Mouse (Mus musculus) gastrocnemius, postnatal 36 days (tissue): Measurements from ENCODE around the gene Abca1. TPM values are rescaled to one million over a fixed set of nuclear protein-coding genes. Genes with fewer than 3 reads are reported as not detected.

Experiments used
- DNase-seq, 2 experiments: peaks; one replicate each; pipeline ENCODE4 v3.0.0; 2022
- intact Hi-C: fragments of 180-260 bp; cut with DNase I; formaldehyde crosslinking; loops from one replicate; pipeline ENCODE4 v1.15.1; 2025
- total RNA-seq, 2 experiments: library from RNA; stranded (reverse); gene quantifications; 2 replicates each; pipeline ENCODE4 v1.2.3; 2021

The Abca1 gene
- total RNA-seq, 2 experiments from 2014 or later = 6.3 to 7.2 TPM

DNA sequence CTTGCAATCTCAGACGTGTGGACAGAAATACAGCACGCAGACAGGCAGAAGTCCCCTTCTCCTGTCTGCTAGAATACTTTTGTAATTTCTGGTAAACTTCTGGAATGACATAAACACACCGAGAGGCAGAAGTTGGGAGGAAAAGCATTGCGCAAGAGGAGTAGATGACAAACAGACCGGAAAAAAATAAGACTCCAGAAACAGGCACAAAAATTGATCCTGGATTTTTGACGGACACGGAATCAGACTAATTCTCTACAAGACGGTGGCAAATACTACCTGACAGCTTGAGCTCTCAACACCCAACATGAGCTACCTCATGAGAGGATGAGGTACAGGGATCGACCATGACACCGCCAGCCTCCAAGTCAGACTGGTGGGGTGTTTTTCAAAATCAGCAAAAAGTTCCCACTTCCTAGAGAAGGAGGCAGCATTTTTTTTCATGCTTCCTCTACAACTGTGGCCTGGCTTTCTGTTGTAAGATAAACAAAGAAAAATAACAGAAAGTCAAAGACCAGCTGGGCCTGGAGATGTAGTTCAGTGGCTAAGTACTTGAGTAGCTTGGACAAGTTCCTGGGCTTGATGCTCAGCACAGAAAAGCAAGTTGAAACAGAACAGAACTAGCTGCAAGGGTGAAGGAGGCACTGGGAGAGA lies 34.7 kb downstream of the Abca1 start:
- no peak for DNase-seq
- intact Hi-C loops = no loop called here

DNA sequence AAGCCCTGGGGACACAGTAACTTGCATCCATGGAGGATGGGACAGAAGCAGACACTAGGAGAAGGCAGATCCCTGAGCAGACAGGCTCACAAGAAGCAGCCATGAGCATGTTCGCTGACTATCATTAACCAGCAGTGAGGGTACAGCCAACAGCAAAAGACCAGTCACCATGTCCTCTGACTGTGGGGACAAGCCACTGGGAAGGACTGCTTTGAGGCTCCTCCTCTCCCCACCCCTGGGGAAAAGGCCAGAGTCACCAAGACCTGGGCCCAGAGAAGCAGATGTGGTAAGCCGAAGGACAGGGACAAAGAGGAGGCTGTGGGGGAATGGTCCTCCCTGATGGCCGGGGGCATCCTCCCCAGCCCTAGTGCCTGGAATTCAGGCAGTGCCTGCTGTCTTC lies 37.4 kb downstream of the Abca1 start:
- intact Hi-C loops = no loop called here
- no peak for DNase-seq

DNA sequence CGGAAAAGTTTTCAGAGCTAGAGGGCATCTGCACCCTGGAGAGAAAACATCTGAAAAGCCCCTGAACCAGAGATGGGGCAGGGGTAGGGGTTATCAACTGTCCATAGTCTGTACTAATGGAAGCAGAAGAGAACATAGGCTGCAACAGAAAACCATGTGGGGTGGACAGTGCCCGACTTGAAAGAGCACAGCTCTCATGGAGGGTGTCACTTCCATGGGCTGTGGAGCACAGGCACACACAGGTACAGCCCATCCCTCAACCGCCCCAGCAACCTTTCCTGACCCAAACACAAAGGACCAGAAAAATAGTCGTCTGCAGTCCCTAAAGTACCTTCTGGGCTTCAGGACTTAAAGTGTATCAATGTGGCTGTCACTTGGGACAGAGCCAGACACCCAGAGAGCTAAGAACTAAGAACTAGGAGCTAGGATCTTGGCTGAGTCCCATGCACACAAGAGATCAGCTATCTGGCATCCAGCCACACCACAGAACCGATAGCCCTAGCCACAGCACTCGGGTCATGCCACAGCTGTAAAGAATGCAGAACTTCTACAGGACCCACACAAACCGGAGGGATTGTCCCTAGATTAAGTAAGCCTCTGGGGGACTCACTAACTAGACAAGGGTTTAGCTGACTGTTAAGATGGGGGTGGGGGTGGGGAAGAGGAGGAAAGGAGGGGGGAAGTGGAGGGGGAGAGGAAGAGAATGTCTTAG lies 38.0 kb downstream of the Abca1 start:
- DNase-seq = no peak
- intact Hi-C loops = no loop called here

DNA sequence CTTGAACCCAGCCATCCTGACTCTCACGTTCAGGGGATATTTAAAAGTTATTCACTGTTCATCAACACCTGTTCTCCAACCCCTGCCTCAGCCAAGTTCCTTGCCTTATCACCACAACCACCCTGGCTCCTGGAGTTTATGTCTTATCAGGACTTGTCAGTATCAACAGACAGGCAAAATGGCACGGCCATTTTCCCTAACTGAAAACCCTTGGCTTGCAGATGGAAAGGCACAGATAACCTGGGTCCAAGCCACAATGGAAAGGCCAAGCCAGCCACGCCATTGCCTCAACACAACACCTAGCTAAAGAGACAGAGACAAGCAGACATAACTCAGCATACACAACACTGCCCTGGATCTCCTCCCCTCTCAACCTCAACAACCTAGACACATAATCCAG lies 38.6 kb downstream of the Abca1 start:
- DNase-seq = no peak
- intact Hi-C loops = no loop called here

DNA sequence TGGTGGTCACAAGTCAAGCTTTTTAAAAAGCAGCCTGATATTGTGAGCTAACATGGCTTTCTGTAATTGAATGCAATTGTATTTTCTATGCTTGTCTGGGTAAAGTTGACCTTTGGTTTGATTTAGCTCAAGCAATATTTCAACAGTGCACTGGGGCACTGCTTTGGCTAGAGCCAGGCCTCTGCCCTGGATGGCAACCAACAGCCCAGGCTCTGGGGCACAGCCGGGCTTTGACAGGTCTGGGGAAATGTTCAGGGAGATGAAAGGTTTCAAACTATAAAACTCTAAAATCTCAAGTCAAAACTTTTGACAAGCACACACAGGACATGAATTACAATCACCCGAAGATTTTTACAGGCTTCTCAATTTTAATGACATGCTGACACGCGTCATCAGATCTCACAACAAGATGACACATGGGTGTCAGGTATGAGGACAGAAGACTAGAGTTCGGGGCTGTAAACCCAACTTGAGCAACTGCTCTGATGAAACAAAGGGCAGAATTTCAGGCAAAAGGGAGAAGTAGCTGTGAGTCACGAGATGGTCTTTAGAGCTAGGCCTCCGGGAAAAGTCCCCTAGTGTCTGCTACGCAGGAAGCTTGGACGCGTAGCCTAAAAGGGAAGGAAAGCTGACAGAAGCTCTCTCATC lies 39.5 kb downstream of the Abca1 start:
- no peak for DNase-seq
- intact Hi-C loops = no loop called here

DNA sequence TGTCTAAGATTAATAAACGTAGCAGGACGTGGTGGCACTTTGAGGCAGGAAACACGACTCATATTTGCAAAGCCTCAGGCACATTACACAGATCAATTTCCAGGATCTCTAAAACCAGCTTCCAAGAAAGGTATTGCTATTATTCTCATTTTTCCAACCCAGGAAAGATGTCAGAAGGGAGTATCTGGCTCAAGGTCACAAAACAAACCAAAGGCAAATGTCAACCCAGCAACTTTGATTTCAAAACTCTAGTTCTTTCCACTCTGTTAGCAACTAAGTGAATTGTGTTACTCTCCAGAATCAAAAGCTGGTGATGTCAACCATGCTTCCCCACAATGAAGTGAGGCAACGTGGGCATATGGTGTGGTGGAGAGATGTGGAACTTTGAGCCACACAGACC lies 41.1 kb downstream of the Abca1 start:
- no peak for DNase-seq
- intact Hi-C loops = loop anchor here (10.0 kb wide), 1 partner anchor 76 kb away; no protein-coding TSS in a partner anchor

DNA sequence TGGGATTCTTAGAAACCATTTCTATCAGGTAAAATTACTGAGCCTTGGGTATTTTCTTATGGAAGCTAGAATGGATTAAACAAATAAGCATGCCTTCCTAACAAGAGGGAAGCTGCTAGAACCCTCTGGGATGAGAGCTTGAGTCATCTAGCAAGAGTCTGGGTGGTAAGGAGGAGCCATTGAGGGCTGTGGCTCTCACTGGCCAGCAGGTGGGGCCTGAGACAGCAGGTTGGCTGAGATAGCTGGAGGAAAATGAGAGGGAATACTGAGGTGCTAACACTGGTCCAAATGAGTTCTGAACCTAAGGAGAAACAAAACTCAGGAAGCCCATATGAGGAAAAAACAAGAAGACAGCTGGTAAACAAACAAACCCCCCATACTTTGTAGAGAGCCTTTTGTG lies 42.1 kb downstream of the Abca1 start:
- intact Hi-C loops = loop anchor here (10.0 kb wide), 1 partner anchor 77 kb away; no protein-coding TSS in a partner anchor
- DNase-seq = no peak

DNA sequence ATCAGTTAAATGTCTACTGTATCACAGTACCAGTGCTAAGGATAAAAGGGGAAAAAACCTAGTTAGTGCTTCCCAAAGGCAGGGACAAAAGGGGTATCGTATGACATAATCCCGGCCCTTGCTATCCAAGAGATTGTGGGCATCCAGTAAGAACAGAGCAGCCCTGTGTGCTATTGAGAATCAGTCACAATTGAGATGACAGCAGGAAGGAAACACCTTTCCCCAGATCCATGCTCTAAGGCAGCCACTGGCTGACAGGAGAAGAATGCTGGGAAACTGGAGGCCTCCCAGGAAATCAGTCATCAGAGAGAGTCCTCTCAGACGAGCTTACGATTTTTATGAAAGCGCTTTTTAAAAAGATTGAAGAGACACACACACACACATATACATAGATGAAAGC lies 42.6 kb downstream of the Abca1 start:
- no peak for DNase-seq

DNA sequence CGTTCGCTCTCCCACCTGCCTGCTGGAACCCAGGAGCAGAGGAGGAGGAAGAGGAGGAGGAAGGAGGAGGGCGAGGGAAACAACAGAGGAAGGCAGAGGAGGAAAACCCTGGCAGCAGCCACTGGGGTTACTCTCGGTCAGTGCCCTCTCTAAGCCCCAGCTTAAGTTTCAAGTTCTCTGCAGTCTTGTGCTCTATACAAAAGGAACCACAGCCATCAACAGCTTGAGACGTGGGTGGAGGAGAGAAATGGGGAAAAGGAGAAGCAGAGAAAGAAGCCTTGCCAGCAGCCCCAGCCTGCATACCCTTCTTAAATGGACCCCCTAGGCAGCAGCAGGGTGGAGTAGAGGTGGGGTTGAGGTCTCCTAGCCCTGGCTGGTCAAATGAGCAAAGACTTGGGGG lies 43.8 kb downstream of the Abca1 start:
- intact Hi-C loops = loop anchor here (10.0 kb wide), 1 partner anchor 79 kb away; no protein-coding TSS in a partner anchor
- DNase-seq = peak in 1 of 2 experiments; percentile 21

More for the DNA sequence above, 42.6 kb downstream of the Abca1 start:
- intact Hi-C loops = loop anchor here (10.0 kb wide), 1 partner anchor 78 kb away; no protein-coding TSS in a partner anchor

DNA sequence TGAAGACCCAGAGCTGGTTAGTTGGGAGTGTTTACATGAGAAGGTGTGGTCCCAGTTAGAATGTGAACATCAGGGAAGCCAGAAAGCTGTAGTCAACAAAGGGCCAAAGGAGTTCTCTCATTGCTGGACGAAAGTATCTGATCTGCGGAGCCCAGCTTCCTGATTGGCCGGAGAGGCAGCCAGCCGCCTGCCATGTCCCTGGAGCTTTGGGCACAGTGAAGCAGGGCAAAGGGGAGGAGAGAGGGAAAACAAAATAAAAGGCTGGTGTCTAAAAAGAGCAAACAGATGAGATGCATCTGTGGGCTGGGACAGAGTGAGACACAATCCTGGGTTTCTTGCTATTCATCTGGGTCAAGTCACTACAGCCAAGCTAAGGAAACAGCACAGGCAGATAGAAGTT lies 44.3 kb downstream of the Abca1 start:
- peak in 1 of 2 experiments; percentile 19 for DNase-seq
- intact Hi-C loops = loop anchor here (10.0 kb wide), 1 partner anchor 79 kb away; no protein-coding TSS in a partner anchor

DNA sequence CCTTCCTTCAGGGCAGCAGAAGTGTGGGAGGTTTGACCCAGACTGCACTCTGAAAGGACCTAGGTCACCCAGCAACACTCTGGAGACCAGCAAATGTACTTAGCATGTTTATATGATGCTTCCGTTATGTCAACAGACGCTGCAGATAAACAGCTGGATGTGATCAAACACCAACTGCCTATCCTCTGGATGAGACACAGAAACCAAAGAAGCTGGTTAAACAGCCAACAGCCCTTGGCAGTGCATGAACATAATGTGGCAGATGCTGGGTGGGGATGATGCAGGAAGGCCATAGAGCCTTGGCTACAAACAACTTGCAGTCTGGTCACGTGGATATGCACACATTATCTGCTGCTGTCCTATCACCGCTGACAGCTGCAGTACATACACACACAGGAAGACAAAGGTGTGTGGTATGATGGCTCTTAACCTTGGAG lies 47.8 kb downstream of the Abca1 start:
- DNase-seq = no peak
- intact Hi-C loops = loop anchor here (2.0 to 10.0 kb wide), 2 partner anchors 83 to 243 kb away; no protein-coding TSS in a partner anchor

DNA sequence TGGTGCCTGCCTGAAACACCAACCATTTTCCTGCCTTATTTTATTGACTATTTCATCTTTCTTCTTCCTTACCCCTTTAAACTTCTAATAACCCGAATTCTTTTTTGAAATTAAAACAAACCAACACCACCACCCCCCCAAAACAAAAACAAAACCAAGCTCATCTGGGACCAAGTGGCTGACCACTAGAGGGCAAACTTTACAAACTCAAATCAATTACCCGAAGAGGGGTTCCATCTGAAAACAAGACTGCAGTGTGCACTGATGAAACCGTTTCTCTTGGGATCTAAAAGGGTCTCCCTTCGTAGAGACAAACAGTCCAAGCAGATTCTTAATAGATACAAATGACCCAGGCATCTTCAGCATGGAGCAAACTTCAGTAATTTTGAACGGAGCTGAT lies 49.3 kb downstream of the Abca1 start:
- no peak for DNase-seq
- intact Hi-C loops = loop anchor here (2.0 to 10.0 kb wide), 2 partner anchors 84 to 244 kb away; no protein-coding TSS in a partner anchor

DNA sequence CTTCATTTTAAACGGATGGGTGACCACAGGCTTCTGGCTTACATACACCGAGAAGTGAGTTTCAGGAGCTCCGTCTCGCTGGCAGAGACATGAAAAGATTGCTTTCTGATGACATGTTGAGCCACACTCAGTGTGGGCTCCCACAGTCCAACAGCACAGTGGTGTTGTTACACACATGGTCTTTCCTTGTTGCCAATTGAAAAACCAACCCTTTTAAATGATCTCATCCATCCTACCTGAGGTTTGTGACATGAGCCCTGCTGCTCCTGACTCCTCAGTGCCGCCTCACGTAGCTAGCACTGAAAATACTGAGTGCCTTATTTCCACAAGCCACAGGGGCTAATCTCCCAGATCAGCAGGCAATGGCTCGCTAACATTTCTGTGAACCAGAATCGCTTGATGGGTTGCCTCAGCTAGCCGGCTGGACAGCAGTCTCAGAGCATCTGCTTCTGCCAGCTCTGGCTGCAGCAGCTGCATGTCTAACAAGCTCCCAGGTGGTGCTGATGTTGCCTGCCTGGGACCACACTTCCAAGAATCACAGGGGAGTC lies 50.2 kb downstream of the Abca1 start:
- intact Hi-C loops = no loop called here
- DNase-seq = no peak

DNA sequence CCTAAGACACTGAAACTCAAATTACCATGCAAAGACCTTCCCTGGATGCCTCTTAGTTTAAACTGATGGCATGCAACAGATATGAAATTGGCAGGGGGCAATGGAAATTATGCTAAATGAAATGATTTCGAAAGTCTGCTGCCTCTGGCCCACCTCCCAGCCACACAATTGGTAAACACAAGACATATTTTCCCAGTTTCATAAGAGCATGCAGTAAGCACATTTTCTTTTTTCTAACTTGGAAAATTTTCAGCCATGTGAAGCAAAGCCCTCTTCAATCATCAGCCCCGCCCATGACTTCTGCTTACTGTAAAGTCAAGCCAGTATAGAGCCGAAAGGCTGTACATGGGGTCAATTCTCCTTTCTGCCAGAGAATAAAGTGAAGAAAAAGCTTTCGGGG lies 51.5 kb downstream of the Abca1 start:
- DNase-seq = peak in 1 of 2 experiments; percentile 50
- intact Hi-C loops = no loop called here

DNA sequence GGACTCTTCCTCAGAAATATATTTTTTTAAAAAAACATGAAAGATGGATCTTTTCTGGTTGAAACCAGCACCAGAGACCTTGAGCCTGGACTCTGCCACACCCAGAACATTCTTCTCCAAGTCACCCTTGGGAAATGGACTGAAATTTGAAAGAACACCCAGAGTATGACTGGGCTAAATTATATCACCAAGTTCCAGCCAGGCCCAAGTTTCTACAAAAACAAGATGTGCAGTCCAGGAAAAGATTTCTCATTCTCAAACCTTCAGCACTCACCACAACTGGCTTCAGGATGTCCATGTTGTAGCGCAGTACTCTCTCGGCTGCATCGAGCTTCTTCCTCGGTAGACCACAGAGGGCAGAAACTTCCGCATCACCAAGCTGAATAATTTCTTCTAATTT lies 53.0 kb downstream of the Abca1 start:
- no peak for DNase-seq
- intact Hi-C loops = no loop called here

DNA sequence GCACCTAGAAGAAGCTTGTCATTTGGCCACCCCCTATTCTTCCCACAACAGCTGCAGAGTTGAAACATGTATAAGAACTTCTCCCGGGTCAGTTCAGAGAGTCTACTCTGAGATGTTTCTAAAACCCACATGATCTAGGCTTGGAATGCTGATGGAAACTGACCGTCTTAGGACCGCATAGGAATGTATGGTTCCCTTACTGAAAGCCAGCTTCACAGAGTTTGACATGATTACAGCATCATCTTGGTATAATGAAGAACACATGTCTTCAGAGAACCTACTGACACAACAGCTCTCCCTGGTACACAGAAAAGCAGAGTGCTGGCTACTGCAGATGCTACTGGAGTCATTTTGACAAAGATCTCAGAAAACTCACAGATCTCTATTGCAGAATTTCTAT lies 53.6 kb downstream of the Abca1 start:
- intact Hi-C loops = no loop called here
- DNase-seq = no peak

DNA sequence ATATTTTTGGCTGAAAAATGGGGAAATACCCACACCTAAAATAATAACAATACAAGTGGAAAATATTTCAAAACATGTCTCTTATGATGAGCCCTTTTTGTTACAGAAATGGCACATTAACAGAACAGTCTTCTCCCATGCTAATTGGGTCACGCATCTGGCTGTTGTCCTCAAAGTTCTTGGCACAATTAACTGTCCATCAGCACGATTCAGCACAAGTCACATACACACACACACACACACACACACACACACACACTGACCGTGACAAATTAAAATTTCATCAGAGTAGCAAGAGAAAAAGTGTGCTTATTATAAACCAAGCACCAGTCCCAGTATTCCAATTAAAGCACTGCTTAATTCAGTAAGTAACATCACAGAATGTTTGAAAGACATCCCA lies 55.1 kb downstream of the Abca1 start:
- no peak for DNase-seq
- intact Hi-C loops = no loop called here

DNA sequence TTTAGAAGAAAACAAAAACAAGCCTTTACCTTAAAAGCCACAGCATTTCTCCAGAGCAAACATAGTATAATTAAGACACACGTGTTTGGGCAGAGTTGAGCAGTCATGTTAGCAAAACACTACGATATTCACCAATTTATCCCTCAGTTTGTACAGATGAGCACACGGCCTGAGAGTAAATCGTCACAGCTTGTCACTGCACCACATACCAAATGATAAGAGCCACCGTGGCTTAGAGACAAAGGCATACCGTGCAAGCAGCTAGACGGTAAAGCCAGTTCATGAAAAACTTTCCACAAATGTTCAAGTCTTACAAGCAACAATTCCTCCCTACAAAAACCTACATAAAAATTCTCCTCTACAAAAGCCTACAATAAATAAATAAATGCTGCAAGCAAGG lies 57.2 kb downstream of the Abca1 start:
- intact Hi-C loops = no loop called here
- DNase-seq = no peak

DNA sequence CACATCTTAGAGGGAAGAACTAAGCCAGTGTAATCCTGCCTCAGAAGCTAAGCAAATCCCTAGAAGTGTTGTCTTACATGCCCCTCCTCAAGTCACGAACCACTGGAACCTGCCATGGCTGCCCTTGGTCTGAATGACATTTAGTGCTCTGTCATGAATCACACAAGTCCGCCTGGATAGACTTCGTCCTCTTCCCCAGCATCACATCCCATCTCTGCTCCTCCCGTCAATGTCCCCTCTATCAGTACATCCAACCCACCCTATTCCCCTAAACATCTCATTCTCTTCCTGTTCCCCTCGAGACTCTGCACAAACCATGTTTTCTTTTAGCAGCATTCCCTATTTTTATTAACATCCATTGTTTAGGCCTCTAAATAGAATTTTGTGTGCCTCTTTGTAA lies 58.4 kb downstream of the Abca1 start:
- intact Hi-C loops = no loop called here
- no peak for DNase-seq

DNA sequence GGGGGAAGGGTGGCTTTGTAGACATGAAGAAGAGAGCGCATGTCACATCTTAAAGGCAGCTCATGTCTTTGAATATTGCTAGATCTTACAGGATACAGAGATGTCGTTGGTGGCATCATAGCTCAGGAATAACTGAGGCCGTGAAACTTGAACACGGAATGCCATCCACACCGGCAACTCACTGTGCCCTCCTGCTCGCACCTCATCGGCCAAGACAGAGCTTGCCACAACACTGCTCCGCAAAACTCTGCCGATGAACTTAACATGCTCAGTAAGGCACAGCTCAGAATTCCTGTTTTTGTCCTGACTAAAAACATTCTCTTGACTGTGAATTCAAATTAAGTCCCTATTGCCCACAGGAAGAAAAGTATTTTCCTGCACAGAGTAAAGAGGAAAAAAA lies 59.2 kb downstream of the Abca1 start:
- DNase-seq = no peak
- intact Hi-C loops = no loop called here

DNA sequence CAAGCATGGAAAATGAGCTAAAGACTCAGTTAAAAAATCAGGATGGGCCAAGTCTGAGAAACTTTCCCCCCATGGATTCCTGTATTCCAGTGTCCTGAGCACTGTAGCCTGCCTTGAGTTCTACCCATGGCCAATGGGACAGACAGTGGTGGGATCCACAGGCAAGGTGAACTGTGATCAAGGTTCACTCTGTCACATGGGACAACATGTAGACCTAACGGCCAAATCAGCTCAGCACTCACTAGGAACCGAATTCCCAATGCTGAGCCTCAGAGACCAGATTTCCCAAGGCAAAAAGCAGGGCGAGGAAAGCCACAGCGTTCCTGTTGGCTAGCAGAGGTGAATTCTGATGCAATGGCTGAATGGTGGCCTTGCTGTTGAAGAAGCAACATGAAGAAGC lies 64.8 kb downstream of the Abca1 start:
- DNase-seq = no peak
- intact Hi-C loops = no loop called here
